Mouse (Mus musculus) stomach, postnatal 0 days (tissue): ENCODE results near the gene Brdt.

Source experiments
- CTCF ChIP-seq: IDR thresholded peaks from 2 replicates; pipeline ENCODE4 v1.5.1; 2016; ENCODE audit warnings: antibody characterized with exemption, low read depth, mild to moderate bottlenecking, moderate library complexity
- EP300 ChIP-seq: optimal IDR thresholded peaks from 2 replicates; pipeline ENCODE3; 2016; ENCODE audit warnings: antibody characterized with exemption

- TF ChIP-seq EP300 (no peak), CTCF (no peak)
These were observed 45.4 kb upstream of the Brdt start for GRCm38 (mm10) chr5:107285563-107285962.
